Mouse (Mus musculus) cortical plate, adult 2 months (tissue): Measurements from ENCODE around the gene Paqr6.

Experiments used
- CTCF ChIP-seq: fragments of 200-500 bp; IDR thresholded peaks from 2 replicates; pipeline ENCODE4 v1.5.1; 2011; ENCODE audit warnings: mild to moderate bottlenecking, control low read depth, low read length; ENCODE audit not compliant: insufficient read depth; ENCODE audit errors: extremely low read depth
- POLR2A ChIP-seq: fragments of 200-500 bp; IDR thresholded peaks from 2 replicates; pipeline ENCODE4 v1.6.1; 2011; ENCODE audit warnings: mild to moderate bottlenecking, low read length, control low read depth; ENCODE audit not compliant: insufficient read depth; ENCODE audit errors: extremely low read depth

DNA sequence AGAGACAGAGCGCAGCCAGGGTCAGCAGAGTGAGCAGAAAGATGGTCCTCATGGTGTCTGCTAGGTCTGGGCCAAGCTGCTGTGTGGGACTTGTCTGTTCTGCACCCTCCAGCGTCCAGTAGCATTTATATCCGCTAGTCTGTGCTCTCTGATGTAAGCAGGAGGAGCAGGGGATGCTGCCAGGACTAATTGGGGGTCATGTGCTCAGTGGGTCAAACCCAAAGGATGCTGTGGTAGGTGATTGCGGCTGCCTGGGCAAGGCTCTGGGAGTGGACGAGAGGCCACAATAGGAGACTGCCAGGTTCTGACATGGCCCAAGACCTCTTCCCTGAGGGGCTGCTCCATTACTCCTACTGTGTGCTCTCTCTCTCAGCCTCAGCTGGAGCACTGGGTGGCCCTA, 20.0 kb downstream of the Paqr6 start, which contains the start of gene Bglap:
- TF ChIP-seq POLR2A (no peak), CTCF (no peak)
